Mouse (Mus musculus): ENCODE measurements around the gene Fbxo42. TPM values are rescaled to one million over a fixed set of nuclear protein-coding genes. Genes with fewer than 3 reads are reported as not detected.
A peak's percentile ranks its signal among the peaks of the same experiment; 100 is the strongest.

Fbxo42 gene
- total RNA-seq, 2 experiments from 2014 or later = 23.7 to 24.5 TPM

DNA sequence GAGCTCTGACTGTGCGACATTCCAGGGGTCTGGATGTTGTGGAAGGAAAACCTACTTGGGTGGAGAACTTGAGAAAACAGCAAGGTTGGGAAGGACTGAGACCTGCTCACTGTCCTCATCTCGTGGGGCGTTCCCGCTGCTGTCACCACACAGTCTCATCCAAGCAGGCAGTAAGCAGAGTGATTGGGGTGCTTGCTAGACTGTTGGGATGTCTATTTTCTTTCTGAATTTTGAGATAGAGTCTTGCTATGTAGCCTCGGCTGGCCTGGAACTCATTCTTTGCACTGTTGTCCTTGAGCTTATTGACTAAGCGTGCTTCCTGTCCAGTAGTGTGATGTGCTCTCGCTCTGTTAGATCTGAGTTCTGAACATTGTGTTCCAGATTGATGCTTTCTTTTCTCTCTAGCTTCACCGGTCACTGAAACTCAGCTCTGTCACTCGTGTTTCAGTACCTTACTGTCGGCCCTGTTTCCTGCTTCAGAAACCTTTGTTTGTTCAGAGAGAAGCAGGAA, 28.7 kb downstream of the Fbxo42 start:
- no peak for DNase-seq

GRCm38 (mm10) chr4:141178500-141178899, 30.8 kb downstream of the Fbxo42 start:
- DNase-seq = no peak

DNA sequence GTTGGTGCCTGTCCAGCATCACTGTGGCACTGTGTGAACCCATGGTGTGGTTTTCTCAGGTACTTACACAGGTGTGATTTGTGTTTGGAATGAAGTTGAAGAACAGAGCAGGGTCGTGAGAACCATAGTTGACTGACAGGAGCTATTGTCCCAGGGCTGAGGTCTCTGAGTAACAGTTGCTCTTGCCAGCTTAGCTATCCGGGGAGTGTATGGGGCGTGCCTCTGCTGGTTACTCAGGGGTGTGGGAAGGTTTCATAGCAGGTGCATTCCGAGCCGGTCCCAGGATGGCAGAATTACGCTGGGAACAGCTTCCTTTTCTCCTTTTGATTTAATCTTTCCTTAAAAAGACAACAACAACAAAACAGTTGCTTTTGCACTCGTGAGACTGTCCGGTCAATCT, 33.1 kb downstream of the Fbxo42 start:
- DNase-seq = no peak

DNA sequence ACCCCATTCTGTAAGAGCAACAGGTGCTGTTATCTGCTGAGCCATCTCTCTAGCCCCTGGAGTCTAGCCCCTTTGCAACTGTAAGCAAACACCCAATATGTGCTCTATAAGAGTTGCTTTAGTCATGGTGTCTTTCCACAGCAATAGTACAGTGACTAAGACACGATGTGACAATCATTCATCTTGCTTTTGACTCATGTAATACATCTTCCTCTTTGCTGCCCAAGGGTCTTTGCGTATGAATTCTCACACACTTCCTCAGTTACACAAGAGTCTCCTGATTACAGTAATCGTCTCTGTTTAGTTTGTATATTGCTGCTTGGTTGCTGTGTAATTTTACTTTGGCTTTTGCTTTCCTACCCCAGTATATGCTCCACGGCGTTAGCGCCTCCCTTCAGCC, 34.3 kb downstream of the Fbxo42 start:
- no peak for DNase-seq

GRCm38 (mm10) chr4:141183932-141184331, 36.2 kb downstream of the Fbxo42 start:
- DNase-seq = no peak

GRCm38 (mm10) chr4:141184426-141184825, 36.7 kb downstream of the Fbxo42 start:
- no peak for DNase-seq

DNA sequence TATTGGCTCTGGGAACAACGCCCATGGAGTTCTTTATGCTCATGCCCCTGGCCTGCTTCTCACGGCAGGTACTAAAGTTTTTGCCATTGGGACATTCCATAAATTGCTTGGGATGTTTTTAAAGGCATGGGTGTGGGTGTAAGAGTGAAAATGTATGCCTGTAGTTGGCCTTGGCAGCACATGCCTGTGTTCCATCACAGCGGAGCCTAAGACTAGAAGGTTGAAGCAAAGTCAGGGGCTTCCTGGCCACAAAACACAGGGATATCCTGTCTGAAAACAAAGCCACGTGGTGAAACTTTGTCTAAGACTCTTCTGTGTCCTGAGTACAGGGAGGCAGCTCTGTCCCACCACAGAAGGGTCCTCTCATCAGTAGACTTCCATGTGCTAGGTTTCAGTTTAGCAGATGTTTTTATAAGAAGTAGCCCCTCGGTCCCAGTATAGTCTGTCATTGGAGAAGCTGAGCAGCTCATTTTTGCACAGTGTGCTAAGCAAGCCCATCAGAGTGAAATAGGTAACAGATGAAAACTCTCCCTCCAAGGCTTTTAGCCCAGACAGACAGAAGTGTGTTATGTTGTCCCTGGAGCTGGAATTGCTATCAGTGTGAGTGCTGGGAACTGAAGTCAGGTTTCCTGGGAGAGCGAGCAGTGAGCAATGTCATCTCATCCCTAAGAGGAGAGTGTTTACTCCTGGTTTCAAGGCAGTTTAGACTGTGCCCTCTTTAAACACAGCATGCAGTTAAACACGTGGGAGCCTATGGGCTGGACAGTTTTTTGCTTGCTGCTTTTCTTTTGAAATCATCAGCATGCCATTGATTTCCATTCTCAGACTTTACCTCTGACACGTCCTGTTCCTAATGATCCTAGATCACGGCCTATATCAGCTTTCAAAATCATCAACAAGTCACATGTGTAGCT, 39.5 kb downstream of the Fbxo42 start:
- no peak for DNase-seq

DNA sequence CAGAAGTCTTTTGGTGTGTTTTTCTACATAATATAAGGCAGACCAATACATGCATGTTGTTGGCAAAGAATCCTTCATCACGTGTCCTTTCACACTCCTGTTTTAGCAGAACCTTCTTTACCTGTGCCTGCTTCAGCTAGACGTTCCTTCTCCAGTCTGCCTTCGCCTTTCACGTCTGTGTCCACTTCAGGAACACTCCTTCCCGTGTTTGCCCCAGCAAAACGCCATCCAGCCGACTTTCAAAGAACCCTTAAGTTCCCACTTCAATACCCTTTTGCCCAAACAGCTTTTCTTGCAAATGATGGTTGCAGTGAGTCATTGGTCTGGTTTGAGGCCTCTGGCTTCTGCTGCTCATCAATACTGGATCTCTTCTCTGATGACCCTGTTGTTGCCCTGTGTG, 43.6 kb downstream of the Fbxo42 start:
- DNase-seq = no peak

DNA sequence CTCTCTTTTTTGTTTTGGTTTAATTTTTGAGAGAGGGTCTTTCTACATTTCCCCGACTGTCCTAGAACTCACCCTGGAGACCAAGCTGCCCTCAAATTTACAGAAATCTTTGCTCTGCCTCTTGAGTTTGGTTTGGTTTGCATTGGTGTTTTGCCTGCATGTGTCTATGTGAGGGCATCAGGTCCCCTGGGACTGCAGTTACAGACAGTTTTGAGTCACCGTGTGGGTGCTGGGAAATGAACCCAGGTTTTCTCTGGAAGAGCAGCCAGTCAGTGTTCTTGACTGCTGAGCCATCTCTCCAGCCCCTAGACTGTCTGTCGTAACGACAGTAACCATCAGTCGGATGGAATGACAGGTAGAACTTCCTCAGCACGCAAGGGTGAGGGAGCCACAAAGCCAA, 46.8 kb downstream of the Fbxo42 start:
- DNase-seq = no peak

DNA sequence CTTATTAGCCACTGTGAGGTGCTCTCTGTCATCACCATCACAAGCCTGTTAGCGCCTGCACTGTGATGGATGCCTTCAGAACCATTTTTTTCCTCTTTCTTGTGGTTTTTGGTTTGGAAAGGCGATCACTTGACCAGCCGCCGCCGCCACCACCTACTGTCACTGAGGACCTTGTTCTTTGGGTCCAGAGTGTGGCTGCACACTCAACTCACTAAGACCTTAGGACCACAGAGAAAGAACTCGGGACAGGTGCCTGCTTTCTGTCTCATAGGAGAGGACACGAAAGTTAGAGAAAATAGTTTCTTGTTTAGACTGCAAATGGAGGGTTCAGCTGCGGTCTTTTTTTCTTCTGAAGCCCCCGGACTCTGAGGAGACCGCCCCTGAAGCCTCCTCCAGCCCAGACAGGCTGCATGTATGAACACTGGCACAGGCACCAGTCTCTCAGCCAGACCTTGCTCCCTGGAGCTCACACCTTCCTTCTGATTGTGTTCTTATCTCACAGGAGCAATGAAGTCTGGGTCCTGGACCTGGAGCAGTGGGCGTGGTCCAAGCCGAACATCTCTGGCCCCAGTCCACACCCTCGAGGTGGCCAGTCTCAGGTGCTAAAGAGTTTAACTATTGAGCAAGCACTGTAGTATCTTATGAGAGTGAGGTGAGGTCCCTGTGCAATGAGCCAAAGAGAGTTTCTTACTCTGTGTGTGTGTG, 49.4 kb downstream of the Fbxo42 start:
- no peak for DNase-seq

DNA sequence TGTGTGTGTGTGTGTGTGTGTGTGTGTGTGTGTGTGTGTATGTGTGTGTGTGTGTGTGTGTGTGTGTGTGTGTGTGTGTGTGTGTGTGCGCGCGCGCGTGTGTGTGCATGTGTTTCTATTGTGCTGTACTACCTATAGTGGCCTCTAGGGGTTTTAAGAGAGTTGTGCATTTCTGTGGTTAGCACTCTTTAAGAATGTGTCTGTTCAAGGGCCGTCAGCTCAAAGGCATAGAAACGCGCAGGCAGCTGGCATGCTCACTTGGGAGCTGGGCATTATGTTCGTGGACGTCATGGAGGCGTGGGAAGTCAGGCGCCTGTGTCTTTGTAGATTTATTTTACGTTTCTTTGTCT, 49.9 kb downstream of the Fbxo42 start:
- no peak for DNase-seq

DNA sequence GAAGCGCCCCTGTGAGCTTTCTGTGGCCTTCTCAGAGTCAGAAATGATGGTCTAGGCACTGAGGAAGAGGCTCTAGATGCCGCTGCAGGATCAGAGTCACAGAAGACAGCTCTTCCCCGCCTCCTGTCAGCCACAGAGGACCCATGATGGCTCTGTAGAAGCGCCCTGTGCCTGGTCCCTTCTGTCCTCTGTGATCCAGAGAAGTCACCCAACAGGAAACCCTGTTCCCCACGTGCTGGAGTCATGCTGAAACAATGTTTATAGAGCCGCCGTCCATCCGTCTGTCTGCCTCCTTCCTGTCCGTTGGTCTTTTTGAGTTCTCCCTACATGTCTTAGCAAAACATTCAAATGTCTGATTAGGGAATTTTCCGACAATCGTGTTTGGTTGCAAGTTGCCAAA, 53.2 kb downstream of the Fbxo42 start:
- no peak for DNase-seq

DNA sequence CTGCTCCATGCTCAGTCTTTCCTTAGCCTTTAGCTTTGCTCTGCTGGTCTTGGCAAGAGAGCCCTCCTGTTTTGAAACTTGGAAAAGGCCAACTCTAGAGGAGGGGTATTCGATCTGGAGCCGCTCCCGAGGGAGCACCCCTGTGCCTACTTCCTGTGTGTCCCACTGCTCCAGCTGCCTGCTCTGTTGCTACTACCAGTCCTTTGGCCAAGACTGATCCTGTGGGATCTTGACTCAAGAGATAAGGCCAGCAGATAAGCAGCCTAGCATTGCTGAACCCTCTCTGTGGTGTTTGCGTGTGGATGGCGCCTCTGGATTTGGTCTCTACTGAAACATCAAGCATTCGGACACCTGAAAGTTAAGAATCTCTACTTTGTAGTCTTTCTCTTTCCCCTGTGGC, 54.5 kb downstream of the Fbxo42 start:
- DNase-seq = no peak

DNA sequence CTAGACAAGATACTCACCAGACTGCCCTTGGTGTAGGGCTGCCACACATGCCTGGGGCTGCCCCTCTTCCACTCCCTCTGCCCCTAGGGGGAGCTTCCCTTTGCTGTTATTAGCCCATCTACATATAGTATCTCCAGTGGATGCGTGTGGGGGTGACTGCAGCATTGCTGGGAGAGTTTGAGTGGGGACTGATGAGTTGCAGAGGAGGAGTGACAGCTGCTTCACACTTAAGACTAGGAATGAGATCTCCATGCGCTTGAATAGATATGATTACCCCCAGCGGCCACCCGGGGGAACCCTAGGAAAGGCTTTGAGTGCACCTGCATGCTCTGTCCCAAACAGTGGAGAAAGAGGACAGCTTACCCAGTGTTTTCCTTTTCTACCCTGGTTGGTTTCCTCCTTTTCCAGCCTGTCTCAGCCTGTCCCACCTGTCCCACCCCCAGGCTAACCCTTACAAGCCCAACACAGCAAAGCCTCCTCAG, 56.9 kb downstream of the Fbxo42 start:
- peak; percentile 27 to 46 for DNase-seq

DNA sequence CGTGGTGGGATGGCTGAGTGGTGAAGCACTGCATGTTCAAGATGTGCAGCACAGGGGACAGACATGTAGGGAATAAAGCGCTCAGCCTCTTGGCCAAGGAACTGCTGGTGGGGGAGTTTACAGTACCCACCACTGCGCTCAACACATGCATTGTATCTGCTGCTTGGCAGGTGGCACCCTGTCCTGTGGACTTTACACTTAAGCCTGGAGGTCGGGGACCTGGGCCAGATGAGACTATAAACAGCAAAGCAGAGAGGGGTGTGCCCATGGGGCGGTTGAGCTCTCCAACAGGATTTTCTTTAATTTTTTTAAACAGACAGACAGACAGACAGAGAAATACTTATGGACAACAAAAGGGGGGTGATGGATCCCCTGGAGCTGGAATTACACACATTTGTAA, 59.4 kb downstream of the Fbxo42 start:
- DNase-seq = no peak

DNA sequence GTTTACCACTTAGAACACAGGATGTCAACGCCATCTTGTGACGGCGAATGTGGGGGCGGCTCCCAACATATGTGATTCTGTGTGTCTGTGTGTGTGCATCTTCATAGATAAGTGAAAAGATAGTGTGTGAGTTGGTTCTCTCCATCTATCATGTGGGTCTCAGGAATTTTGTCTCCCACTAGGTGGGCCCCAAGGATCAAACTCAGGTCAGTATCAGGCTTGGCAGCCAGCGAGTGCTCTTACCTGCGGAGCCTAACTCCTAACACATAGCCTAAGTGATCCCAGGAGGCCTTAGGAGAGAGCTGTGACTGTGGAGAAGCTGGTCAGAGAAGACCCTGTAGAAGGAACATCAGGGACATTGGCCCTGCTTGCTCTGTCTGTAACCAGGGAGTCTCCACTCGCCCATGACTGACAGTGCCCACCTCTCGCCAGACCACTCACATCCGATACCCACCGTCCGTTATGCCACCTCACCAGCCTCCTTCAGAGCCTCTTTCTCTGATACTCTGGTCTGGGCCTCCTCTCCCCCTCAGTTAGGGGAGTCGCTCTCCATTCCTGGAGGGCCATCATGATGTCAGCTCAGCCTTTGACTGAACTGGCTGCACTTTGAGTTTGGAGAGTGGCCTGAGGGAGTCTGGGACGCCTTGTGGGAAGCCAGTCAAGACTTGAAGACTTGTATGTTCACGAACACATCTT, 63.0 kb downstream of the Fbxo42 start:
- DNase-seq = no peak

DNA sequence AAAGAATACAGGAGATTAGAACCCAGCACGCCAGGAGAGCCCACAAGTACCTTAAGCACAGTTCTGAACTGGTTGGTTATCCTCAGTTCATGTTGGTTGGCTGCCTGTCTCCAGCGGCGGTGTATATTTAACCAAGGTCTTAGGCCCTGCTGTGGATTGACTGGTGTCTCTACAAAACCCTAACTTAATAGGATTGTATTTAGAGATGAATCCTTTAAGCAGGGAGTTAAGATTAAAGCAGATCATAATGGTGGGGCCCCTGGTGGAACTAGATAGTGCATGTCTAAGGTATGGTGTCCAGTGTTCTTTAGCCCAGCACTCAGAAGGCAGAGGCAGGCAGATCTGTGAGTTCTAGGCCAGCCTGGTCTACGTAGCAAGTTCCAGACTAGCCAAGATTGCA, 63.9 kb downstream of the Fbxo42 start:
- DNase-seq = no peak

GRCm38 (mm10) chr4:141212892-141213291, 65.2 kb downstream of the Fbxo42 start:
- DNase-seq = no peak

GRCm38 (mm10) chr4:141213342-141213741, 65.6 kb downstream of the Fbxo42 start:
- no peak for DNase-seq

DNA sequence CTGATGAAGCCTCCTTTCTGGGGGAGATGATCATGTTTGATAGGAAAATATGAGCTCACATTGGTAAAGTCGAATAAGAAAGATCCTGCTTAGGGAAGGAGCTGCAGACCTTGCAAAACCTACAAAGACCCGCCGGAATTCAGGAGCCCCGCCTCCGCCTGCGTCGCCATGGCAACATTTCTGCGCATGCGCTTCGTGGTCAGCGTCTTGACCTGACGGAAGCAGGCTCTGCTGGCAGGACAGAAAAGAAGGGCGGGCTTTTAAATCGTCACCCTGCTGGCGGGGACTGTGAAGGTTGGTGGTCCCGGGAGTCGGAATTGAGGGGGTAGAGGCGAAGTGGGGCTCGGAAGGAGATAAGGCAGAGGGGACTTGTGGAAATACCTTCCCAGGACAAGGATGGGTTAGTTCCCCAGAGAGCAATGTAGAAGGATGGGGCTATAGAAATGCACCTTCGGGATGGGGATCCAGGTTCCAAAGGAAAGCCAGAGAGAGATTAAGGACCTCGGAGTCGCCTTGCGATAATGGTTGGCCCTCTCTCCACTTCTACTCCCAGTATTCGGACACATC, 66.1 kb downstream of the Fbxo42 start, which contains the start of gene Rsg1:
Rsg1 (plus strand) TSS at position 187 of the 567 bp plus-strand sequence.
- peak; percentile 93 for DNase-seq

DNA sequence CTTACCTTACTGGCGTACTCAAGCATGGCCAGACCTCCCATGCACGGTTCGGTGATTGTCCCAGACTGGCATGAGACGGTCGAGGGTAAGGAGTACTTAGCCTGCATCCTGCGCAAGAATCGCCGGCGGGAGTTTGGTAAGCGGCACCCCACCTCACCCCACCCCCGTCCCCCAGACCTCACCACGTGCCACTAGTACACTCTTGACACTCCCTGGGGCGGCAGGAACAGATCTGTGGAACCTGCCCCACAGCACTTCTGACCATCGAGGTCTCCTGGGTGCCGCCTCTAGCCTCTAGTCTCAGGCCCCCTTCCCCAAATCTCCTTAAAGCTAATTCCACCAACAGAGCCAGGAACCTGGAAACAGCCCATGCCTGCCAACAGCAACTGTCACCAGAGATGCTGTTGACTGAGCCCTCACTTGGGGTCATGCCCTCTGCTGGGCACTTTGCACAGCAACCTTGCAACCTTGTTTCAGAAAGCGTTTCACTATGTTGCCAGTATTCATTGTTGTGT, 66.7 kb downstream of the Fbxo42 start:
- DNase-seq = no peak

DNA sequence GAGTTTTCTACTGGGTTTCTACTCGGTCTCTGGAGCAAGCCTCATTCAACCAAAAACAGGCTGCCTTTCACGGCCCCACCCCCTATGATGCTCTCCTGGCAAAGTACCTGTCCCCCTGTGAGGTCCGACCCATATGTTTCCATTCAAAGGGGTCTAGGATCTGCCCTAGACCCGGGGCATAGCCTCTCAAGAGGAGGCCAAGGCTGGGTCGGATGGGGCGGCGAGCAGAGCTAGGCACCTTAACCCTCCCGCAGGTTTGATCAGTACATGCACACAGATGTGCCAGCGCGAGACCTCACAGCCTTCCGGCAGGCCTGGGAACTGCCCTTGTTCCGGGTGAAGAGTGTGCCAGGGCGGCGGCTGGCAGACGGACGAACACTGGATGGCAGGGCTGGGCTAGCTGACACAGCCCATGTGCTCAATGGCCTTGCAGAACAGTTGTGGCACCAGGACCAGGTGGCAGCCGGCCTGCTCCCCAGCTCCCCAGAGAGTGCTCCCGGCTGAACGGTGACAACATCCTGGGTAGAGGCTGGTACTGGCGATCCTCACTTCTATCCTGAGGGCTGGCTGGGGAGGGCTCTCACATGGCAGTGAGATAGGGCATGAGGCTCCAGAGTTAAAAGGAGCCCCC, 72.0 kb downstream of the Fbxo42 start:
- no peak for DNase-seq
